Mouse (Mus musculus) kidney, adult 2 months (tissue): Measurements from ENCODE around the gene Tet1.

Source experiments
- CTCF ChIP-seq: fragments of 200-500 bp; conservative IDR thresholded peaks from 2 replicates; pipeline ENCODE4 v1.5.1; 2011; ENCODE audit warnings: low read depth, mild to moderate bottlenecking, control low read depth, low read length, moderate library complexity, mixed read lengths; ENCODE audit not compliant: insufficient read depth, insufficient read length
- POLR2A ChIP-seq: fragments of 200-500 bp; IDR thresholded peaks from one replicate; pipeline ENCODE4 v1.6.1; 2011; ENCODE audit warnings: low read depth, low read length, control low read depth

GRCm38 (mm10) chr10:62865167-62866034 lies 43.4 kb downstream of the Tet1 start:
- TF ChIP-seq POLR2A (no peak), CTCF (no peak)
